Mouse (Mus musculus): ENCODE measurements around the gene Ednra.

- no peak for TF ChIP-seq CTCF (IDR thresholded peaks at IDR 0.05; ENCODE audit: low read depth)
- no peak for TF ChIP-seq EP300 (IDR thresholded peaks at IDR 0.05; ENCODE audit: low read depth)
Observed at GRCm38 (mm10) chr8:77741050-77741777, 16.9 kb upstream of the Ednra start.
